Mouse (Mus musculus) CD4-positive helper T cell, adult 2 months (primary cell): ENCODE measurements around the gene Gimap1.

Source experiments
- DNase-seq: peaks from one replicate; pipeline ENCODE4 v3.0.0-alpha.2; 2012; ENCODE audit warnings: low read depth, missing footprints, low spot score

Gene Gimap1

DNA sequence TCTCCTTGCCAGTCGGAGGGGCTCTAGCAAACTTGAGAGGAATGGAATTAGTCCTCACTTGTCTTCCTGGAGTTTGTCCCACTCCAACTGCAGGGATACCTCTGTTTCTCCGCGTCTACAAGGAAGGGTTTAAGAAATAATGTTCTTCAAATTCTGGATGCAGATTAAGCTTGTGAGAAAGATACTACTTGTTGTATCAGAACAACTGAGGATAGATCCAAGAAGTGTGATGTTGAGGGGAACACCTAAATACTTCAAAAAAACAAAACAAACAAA is 864 bp downstream of the Gimap1 start:
- DNase-seq, result peak; percentile 37

DNA sequence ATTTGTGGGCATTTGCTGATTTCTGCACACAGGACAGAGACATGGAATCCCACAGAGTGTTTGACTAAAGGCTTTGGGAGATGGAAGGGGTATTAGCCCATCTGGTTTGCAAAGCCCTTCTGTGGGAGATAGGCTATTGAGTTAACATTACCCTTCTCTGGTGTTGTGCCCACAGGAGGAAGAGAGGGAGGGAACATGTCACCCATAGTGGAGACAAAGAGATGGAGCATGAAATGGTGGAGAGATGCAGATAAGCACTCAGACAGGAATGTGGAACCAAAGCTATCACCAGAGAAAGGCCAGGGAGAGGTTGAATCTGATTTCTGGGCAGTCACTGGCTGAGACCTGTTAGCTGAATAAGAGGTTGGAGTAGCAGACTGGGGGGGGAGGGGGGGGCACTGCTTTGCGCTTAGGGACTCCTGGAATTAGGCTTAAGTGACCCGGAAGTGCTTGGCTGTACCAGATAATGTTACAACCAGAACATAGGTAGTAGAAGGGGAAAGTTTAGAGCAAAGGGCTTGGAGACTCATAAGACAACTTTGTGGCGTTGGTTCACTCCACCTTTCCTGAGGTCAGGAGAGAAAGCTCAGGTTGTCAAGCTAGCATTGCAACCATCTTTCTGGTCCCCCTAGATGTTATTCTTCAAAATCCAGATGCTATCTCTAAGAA is 1.8 kb downstream of the Gimap1 start:
- DNase-seq, result peak; percentile 57

DNA sequence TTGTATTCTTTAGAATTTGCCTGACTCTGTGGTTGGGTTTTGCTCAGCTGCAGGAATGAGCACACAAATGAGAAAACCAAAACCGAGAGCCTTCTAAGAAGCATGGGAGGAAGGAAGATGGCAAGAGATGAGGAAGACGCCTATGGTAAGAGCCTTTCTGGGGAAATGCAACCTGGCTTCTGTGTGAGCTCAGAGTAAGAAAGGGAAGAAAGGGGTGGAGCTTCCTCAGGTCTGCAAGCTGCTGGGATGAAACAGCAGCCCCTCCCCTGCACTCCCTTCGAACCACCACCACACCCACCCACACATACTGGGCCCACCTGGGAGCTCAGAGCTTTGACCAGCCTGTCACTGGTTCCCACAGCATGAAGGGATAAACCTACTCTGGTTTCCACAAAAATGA is 2.4 kb downstream of the Gimap1 start:
- DNase-seq, result peak; percentile 71

DNA sequence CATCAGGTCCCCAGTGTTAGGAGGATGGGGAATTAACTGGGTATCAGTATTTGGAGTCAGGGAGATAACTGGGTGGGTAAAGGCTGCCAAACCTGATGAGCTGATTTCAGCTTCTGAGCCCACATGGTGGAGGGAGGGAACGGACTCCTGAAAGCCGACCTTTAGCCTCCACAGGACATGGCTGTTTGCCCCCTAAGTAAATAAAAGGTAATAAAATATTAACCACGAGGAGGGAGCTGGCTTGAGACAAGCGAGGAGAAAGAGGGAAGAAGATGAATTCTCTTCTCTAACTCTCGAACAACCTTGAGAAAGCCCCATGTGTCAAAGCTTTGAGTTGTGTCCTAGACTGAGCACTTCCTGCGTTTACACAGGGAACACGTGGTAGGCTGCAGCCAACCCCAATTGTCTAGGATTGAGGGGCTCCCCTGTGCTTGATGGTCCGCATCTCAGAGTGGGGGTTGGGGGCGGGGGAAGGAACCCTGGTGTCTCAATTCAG is 2.9 kb downstream of the Gimap1 start:
- peak; percentile 55 for DNase-seq

DNA sequence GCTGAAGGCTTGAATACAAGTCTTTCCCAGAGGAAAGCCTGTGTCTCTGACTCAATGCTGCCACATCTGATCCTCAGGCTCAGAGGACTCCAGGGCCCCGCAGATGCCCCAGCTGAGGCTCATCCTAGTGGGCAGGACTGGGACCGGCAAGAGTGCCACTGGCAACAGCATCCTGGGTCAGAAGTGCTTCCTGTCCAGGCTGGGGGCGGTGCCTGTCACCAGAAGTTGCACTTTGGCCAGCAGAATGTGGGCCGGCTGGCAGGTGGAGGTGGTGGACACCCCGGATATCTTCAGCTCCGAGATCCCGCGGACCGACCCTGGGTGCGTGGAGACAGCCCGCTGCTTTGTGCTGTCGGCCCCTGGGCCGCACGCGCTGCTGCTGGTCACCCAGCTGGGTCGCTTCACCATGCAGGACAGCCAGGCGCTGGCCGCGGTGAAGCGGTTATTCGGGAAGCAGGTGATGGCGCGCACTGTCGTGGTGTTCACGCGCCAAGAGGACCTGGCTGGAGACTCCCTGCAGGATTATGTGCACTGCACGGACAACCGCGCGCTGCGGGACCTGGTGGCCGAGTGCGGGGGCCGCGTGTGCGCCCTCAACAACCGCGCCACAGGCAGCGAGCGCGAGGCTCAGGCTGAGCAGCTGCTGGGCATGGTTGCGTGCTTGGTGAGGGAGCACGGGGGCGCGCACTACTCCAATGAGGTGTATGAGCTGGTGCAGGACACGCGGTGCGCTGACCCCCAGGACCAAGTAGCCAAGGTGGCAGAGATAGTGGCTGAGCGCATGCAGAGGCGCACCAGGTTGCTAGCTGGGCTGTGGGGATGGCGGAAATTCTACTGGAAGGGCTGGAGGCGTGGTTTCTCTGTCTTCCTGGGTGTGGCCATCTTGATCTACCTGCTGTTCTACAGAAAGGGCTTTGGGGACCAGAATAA is 3.8 kb downstream of the Gimap1 start:
- peak; percentile 73 for DNase-seq

DNA sequence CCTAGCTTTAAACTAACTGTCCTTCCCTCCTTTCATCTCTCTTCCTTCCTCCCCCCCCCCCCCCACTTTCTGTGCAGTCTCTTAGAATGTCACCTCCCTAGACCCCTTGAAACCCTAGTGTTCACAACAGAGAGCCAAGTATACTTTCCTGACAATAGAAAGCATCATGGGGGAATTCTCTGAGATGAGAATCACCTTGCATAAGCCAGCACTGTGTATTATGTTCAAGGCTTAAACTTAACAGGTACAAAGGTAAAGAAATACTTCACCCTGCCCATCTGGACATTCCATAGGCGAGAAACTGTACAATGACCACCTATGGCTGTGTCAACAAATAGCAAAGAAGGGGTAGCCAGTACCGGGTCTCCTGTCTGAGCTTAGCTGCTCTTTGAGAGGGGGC is 6.6 kb downstream of the Gimap1 start:
- DNase-seq, result peak; percentile 52

DNA sequence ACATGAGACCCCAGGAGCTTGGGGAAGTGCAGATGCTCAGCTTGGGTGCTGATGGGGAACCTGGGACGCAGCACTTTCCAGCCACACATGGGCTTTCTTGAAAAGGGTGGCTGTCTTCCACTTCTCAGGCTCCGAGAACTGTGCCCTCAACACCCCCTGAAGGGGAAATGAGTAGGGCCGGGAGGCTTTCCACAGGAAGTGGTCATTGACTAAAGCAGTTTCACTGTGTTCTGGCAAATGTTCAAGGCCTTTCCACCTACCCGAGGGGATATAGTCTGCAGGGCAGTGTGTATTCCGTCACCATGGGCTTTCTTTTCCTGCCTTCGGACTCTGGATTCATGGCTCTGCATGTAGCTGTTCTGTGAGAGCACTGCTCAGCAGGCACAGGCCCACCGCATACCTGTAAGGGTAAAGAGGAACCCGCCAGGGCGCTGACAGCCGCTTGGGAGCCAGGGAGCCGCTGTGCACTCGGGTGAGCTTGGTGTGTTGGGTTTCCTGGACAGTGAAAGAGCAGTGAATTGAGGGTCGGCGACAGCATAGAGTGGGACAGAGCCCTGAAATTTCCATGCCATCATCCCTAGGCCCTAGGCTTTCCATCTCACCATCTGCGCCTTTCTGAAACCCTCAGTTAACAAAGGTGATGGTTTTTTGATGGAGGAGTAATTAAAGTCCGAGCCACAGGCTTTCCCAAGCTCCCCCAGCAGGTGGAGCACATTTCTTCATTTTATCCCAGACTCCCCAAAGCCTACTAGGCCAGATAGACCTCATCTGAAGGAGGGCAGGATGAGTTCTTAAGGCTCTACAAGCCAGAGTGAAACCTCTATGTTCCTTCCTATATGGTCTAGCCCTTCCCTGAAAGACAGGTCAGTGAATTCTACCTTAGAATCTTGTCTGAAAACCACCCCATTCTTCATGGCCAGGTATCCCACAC is 7.4 kb downstream of the Gimap1 start, which contains the start of gene Gimap5:
Gimap5 (plus strand) TSS at position 239 of the 931 bp plus-strand sequence.
- DNase-seq, result peak; percentile 86

DNA sequence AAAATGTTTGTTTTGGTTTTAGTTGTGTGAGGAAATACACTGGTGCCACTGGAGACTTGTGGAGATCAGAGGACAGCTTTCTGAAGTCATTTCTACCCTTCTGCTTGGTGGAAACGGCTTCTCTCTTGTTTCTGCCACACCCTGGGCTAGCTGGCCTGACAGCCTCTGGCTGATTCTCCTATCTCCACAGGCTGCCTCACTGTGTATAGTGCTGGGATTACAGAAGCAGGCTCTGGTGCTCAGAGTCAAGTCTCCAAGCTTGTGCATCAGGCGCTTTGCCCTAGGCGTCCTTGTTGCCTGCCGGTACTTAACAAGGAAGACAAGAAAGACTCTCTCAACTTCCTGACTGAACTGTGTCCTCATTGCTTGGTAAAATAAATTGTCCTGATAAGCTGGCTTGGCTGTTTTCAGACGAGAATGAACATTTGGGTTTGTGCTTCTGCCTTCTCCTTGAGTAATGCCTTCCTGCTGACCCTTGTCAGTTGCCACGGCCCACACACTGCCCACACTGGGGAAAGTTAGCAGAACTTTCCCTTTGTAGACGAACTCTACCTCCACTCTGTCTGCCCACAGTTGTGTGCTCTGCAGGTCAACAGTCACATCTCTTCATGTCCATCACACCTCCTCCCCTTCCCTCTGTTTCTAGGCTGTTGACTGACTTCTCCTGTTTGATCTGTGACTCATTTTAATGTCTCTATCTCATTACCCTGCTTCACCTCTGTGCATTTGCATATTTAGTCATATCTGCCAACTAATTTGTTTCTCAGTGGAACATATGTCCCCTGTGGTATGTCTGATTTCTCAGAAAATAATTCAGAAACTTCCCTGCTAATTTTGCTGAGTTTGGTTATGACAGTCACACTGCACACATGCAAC is 8.5 kb downstream of the Gimap1 start:
- DNase-seq, result peak; percentile 79

DNA sequence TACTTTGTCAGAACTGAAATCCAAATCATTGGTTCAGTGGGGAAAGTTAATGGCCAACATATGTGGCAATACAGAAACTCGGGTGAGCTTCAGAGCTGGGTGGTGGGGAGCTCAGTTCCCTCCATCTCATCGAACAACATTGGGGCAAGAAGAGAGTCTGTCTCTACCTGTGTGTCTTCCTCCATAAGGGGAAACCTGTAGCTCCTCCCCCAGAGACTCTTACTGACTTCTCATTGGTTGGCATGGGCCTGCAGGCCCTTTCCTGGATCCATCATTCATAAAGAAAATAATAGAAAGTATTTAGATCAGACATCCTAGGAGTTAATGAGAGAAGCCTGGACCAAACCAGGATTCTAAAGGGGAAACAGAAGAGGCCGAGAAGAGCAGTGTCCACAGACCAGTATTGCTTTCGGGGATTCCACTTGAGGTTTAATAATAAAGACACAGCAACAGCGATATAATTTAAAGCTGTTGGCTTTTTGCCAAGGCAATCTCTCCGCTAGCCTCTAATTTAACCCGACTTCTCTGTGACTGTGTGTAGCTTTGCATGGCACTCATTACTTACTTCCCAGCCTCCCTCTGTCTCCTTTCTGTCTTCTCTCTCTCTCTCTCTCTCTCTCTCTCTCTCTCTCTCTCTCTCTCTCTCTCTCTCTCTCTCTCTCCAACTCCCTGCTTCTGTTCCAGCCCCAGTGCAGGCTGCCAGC is 24.9 kb downstream of the Gimap1 start:
- DNase-seq, result peak; percentile 38

DNA sequence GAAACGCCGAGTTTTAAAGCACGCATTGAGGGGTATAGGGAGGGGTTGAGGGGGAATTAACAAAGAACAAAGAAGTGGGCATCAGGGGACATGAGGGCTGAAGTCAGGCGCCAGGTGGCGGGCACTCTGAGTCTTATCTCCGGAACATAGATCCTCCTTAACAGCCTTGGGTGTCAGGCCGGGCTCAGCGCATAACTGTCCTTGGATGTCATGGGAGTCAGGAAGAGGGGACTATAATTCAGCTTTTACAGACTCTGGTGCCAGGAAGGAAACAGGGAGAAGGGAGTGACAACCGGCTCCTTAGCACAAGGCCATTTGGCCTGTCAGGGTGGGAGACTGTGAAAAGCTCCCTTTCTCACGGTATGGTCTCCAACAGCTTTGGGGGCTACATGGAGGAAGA is 25.6 kb downstream of the Gimap1 start:
- no peak for DNase-seq

DNA sequence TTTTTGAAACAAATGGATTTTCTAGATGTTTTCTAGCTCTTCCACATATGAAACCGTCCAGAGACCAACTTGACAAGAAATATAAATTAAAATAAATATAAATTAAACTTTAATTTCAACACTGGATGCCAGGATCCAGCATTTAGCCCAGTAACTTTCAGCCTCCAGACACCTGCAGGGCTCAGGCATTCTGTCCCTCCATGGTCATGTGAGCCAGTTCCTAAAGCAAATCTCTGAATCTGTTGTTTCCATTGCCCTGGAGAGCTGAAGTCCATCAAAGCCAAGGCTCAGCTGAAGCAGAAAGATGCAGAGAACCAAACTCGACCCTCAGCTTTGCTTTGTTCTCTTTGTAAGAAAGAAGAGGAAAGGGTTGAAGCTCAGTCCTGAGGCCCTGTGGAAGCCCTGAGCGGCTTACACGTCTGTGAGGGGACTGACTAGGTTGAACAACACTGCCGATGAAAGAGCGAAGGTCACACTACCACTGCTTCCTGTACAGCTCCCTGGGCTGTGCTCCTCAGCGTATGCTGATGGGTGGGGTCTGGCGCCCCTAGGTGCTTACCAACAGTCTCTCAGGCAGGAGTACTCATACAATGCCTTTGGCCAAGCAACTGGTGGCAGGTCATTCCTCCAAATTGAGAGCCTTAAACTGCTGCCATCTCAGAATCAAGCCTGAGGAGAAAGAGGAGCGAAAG is 29.5 kb downstream of the Gimap1 start:
- peak; percentile 80 for DNase-seq

DNA sequence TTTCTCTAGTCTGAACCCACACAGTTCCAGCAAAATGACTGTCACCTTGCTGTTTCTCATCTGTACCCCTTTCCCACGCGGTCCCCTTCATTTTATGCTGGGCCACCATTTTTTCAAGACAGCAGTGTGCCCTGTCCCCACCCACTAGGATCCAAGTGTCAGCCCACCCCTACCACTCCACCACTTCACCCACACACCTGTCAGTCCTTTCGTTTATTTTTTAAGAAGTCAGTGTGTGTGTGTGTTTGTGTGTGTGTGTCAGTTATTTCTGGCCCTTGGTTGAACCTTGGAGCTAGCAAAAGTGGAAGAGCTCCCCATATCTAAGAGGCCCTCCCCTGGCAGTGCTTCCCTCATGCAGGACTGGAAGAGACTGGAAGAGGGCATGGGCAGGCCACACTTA is 30.1 kb downstream of the Gimap1 start:
- no peak for DNase-seq

DNA sequence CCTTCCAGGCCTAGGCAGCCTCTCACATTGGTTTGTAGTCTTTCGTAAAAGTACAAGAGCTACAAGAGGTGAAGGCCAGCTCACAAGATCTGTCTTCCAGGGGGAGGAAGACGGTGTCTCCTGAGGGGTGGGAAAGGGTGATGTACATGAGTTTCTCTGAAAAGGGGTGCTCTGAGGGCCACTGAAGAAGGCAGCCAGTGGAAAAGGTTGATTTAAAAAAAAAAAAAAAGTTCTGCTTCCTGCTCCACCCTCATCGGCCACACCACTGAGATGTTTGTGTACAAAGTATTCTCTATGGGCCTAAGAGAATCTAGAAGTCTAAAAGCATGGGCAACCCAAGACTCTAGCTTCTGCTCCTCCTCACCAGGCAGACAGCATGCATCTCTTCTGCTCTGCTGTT is 31.8 kb downstream of the Gimap1 start, which contains the start of gene Gimap3:
Gimap3 (minus strand) TSS at position 156 of the 400 bp plus-strand sequence.
- DNase-seq, result peak; percentile 83

DNA sequence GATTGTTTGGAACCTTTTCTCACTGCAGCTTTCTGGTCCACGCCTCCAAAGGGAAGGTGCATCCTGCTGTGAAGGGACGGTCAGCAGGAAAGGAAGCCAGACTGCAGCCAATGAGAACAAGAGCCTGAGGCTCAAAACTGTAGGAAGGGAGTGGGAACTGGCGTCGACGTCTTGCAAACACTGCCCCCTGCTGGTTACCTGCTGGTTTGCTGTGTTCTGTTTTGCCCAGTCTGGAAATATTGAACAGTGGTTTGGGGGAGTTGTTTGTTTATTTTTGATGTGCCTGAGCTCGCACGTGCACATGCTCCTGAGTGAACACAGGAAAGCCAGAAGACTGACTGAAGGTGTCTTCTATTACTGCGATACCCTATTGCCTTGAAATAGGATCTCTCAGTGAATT is 33.2 kb downstream of the Gimap1 start:
- DNase-seq, result peak; percentile 83

DNA sequence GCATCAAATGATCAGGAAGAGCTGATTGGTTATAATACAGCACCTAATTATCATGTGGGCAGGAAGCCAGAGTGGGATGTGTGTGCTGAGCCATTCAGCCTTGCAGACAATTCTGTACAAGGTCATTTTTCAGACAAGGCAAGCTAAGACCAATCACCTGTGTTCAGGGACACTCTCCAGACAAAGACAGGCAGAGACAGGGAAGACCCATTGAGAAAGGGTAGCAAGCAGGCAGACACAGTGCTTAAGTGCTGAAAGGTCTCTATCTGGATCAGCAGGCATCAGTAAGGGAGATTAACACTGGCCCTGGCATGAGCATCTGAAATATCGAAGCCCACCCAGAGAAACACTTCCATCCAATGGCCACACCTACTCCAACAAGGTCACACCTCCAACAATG is 45.6 kb downstream of the Gimap1 start:
- DNase-seq, result no peak

DNA sequence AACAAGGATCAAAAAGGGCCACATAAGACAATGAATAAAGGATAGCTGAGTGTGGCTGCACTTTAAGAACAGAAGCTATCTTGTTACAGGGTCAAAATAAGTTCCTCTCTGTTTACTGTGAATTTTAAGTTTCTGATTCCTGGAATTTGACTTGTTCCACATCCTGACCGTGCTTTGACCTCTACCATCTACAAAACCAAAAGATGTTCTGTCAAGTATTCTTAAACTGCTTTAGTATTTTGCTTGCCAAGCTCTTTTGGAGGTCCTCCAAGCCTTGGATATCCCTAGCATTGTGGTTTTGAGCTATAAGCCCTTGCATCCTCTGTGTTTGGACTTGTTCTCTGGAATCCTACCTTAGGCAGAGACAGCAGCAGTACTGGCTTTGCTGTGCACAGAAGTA is 46.3 kb downstream of the Gimap1 start:
- DNase-seq, result no peak

DNA sequence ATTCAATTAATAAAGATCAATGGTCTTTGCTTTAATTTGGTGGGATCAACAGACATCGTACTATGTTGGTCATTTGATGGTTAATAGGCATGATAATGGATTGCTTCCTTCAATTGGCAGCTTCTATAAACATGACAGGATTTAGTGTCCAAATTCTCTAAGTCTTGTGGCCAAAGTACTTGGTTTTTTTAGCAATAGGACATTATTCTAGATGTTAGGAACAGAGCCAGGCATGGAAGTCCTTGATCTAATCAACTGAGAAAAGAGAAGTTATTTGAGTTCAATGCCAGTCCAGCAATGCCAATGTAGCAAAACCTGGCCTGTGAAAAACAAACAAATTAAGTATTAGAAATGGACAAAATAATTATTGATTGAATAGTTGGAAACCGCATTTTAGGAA is 46.7 kb downstream of the Gimap1 start:
- no peak for DNase-seq

DNA sequence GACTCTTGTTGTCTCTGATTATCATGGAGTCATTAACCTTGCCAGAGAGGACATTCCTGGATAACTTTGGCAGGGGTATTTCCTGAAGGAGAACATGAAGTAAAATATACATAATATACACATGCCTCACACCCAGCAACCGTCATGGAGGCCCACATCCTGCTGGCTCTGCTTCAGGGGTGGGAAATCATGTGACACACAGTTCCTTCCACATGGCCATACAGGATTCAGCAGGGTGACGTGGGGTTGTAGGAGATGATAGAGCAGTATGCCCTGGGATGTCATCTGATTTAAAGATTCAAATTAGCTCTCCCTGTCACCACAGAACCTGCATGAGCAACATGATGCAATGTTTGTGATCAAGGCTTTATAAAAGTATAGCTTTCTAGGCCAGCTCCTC is 49.0 kb downstream of the Gimap1 start:
- DNase-seq, result no peak
